Mouse (Mus musculus) liver, embryonic 11.5 days (tissue): Measurements from ENCODE around the gene Glrx2. TPM values are rescaled to one million over a fixed set of nuclear protein-coding genes. Genes with fewer than 3 reads are reported as not detected.
A peak's percentile ranks its signal among the peaks of the same experiment; 100 is the strongest.

Experiments used
- ATAC-seq: fragments of 200-750 bp; cut with Nextera tagmentation; replicated peaks from 2 replicates; pipeline ENCODE4 v1.8.0; 2017; ENCODE audit warnings: moderate number of reproducible peaks, mild to moderate bottlenecking, moderate TSS enrichment, moderate library complexity; ENCODE audit not compliant: low FRiP score
- DNase-seq: peaks from one replicate; pipeline ENCODE4 v3.0.0-alpha.2; 2017; ENCODE audit warnings: low spot score
- H3K27ac ChIP-seq: fragments of 300-500 bp; sonication (generic); 2 replicates; pipeline ENCODE4 v1.5.1; 2014; ENCODE audit warnings: mild to moderate bottlenecking, low read depth, low read length, control low read depth
- H3K27me3 ChIP-seq: fragments of 300-500 bp; sonication (generic); replicated peaks from 2 replicates; pipeline ENCODE4 v1.6.1; 2014; ENCODE audit warnings: low read length, mixed read lengths; ENCODE audit not compliant: control insufficient read depth, insufficient read depth
- H3K36me3 ChIP-seq: fragments of 300-500 bp; sonication (generic); 2 replicates; pipeline ENCODE4 v1.6.1; 2014; ENCODE audit warnings: mild to moderate bottlenecking, low read length, moderate library complexity, mixed read lengths; ENCODE audit not compliant: control insufficient read depth, insufficient read depth
- H3K4me1 ChIP-seq: fragments of 300-500 bp; sonication (generic); replicated peaks from 2 replicates; pipeline ENCODE4 v1.6.1; 2014; ENCODE audit warnings: low read length, mixed read lengths; ENCODE audit not compliant: control insufficient read depth, insufficient read depth
- H3K4me2 ChIP-seq: fragments of 300-500 bp; sonication (generic); 2 replicates; pipeline ENCODE4 v1.6.1; 2014; ENCODE audit warnings: mild to moderate bottlenecking, control low read depth, moderate library complexity
- H3K4me3 ChIP-seq: fragments of 300-500 bp; sonication (generic); 2 replicates; pipeline ENCODE4 v1.5.1; 2014; ENCODE audit warnings: low read depth, low read length, control low read depth
- H3K9ac ChIP-seq: fragments of 300-500 bp; sonication (generic); 2 replicates; pipeline ENCODE4 v1.6.1; 2014; ENCODE audit warnings: low read depth, low read length, control low read depth
- H3K9me3 ChIP-seq: fragments of 300-500 bp; sonication (generic); 2 replicates; pipeline ENCODE4 v1.6.1; 2016; ENCODE audit warnings: low read length, inconsistent platforms, mixed read lengths; ENCODE audit not compliant: control insufficient read depth
- WGBS: fragments of 180-500 bp; shearing (Covaris S2); extraction: QIAGEN DNeasy Blood & Tissue Kit; methylation state at CpG from one replicate; pipeline ENCODE4 v1.1.7; 2014; 5-methylcytosine and 5-hydroxymethylcytosine counted together
- polyA plus RNA-seq: library from polyadenylated mRNA; unstranded; fragments of >200 nt; fragmentation: Nextera tagmentation; extraction: Ambion mirVana; gene quantifications from 2 replicates; pipeline ENCODE4 v1.2.1, GENCODE M21; 2014

Gene Glrx2
- polyA plus RNA-seq, 1 experiment from 2014 or later: 72.9 TPM

GRCm38 (mm10) chr1:143708361-143708760 lies 7.8 kb upstream of the Glrx2 start:
- ATAC-seq (no peak), DNase-seq (no peak)
- H3K9me3 ChIP-seq: no peaks in the 10 kb centered on the region
- H3K4me1 ChIP-seq: no peaks in the 10 kb centered on the region
- H3K27me3 ChIP-seq: no peaks in the 10 kb centered on the region
- H3K27ac ChIP-seq: no peak overlapping the region
- H3K4me3 ChIP-seq: no peak overlapping the region
- 55% methylated on average over 6 of the region's 6 CpGs for WGBS
- no peak overlapping the region for H3K9ac ChIP-seq
- H3K36me3 ChIP-seq: no peaks in the 10 kb centered on the region
- H3K4me2 ChIP-seq: no peak overlapping the region

GRCm38 (mm10) chr1:143709966-143710626 lies 6.0 kb upstream of the Glrx2 start:
- DNase-seq (no peak), ATAC-seq (peak; percentile 41; the same call in 1 of the 2 replicates)
- WGBS: 68% methylated on average over 7 of the region's 7 CpGs
- H3K4me3 ChIP-seq: no peak overlapping the region
- no peak overlapping the region for H3K4me2 ChIP-seq
- H3K4me1 ChIP-seq: no peaks in the 10 kb centered on the region
- H3K27me3 ChIP-seq: no peaks in the 10 kb centered on the region
- H3K9me3 ChIP-seq: no peaks in the 10 kb centered on the region
- no peak overlapping the region for H3K27ac ChIP-seq
- H3K9ac ChIP-seq: no peak overlapping the region
- H3K36me3 ChIP-seq: no peaks in the 10 kb centered on the region

DNA sequence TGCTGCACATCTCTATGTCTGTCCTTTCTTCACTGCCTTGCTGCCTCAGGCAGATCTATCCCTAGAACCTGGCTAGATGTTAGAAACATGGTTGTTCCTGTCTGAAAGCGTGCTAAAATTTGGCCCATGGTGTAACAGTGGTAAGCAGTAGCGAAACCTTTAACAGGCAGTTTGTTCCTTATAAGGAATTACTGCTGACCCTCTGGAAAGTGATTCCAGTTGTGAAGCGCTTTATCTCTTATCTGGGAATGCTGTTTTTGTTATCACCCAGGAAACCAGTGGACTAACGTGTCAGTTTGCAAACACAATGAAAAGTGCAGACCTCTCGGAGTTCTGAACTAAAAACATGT lies 5.5 kb upstream of the Glrx2 start:
- H3K9me3 ChIP-seq: no peaks in the 10 kb centered on the region
- H3K4me2 ChIP-seq: no peak overlapping the region
- DNase-seq: no peak
- H3K27me3 ChIP-seq: no peaks in the 10 kb centered on the region
- WGBS: 49% methylated on average over 5 of the region's 5 CpGs
- H3K27ac ChIP-seq: no peak overlapping the region
- no peak for ATAC-seq
- no peaks in the 10 kb centered on the region for H3K4me1 ChIP-seq
- H3K4me3 ChIP-seq: no peak overlapping the region
- H3K36me3 ChIP-seq: no peaks in the 10 kb centered on the region
- H3K9ac ChIP-seq: no peak overlapping the region

GRCm38 (mm10) chr1:143724456-143725064 lies 8.4 kb downstream of the Glrx2 start:
- H3K9me3 ChIP-seq: no peaks in the 10 kb centered on the region
- no peak overlapping the region for H3K4me2 ChIP-seq
- H3K27me3 ChIP-seq: no peaks in the 10 kb centered on the region
- no peak overlapping the region for H3K9ac ChIP-seq
- H3K4me3 ChIP-seq: no peak overlapping the region
- H3K4me1 ChIP-seq: peaks cover 4% of the 10 kb centered on the region; the same call in 1 of the 2 replicates
- DNase-seq (no peak), ATAC-seq (peak; percentile 79)
- no peaks in the 10 kb centered on the region for H3K36me3 ChIP-seq
- no peak overlapping the region for H3K27ac ChIP-seq
- 51% methylated on average over 5 of the region's 5 CpGs for WGBS

- Histone ChIP-seq H3K36me3 (no peaks in the 10 kb centered on the region), H3K27ac (no peak overlapping the region), H3K9me3 (no peaks in the 10 kb centered on the region), H3K4me2 (no peak overlapping the region), H3K9ac (no peak overlapping the region), H3K4me3 (no peak overlapping the region), H3K27me3 (no peaks in the 10 kb centered on the region), H3K4me1 (peaks cover 4% of the 10 kb centered on the region; the same call in 1 of the 2 replicates)
- 55% methylated on average over 9 of the region's 9 CpGs for WGBS
- ATAC-seq: no peak
- DNase-seq: no peak
Measured at GRCm38 (mm10) chr1:143727701-143728445, 11.7 kb downstream of the Glrx2 start.

DNA sequence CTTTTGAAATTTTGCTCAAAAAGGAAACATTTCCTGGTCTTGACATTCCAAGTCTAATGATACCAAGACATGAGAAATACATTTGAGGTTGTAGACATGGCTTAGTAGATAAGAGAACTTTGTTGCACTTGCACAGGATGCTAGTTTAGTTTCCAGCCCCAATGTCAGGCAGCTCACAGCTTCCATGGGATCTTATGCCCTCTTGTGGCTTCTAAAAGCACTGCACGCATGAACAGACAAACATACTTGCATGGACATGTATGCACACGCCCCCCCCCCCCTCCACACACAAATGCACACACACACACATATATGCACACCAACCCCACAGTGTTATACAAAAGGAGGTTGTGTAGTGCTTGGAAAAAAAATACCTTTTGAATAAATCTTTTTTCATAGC lies 14.8 kb downstream of the Glrx2 start:
- 67% methylated on average over 2 of the region's 2 CpGs for WGBS
- ATAC-seq (peak; percentile 60; the same call in 1 of the 2 replicates), DNase-seq (no peak)
- H3K27me3 ChIP-seq: no peaks in the 10 kb centered on the region
- H3K9ac ChIP-seq: no peak overlapping the region
- no peak overlapping the region for H3K4me3 ChIP-seq
- no peaks in the 10 kb centered on the region for H3K4me1 ChIP-seq
- H3K4me2 ChIP-seq: no peak overlapping the region
- no peaks in the 10 kb centered on the region for H3K9me3 ChIP-seq
- H3K36me3 ChIP-seq: no peaks in the 10 kb centered on the region
- H3K27ac ChIP-seq: no peak overlapping the region

DNA sequence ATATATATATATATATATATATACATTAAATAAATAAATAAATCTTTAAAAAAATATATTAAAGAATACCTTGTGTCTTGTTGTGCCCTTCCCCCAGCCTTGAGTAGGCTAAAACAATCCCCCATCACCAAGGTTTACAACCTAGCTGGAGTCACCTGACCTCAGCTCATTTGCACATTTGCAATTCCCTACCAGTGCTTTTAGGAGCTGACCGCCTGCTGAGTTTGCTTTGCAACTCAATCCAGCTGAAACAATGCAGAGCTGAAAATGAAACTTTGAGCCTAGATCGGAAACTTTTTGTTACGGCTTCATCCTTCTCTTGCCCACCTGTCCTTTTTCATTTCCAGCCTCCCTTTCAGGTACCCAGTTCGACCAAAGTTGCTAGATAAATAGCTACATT lies 15.6 kb downstream of the Glrx2 start:
- H3K9me3 ChIP-seq: no peaks in the 10 kb centered on the region
- no peak overlapping the region for H3K9ac ChIP-seq
- WGBS: 54% methylated on average over 4 of the region's 4 CpGs
- ATAC-seq (no peak), DNase-seq (no peak)
- H3K36me3 ChIP-seq: no peaks in the 10 kb centered on the region
- H3K4me3 ChIP-seq: no peak overlapping the region
- no peaks in the 10 kb centered on the region for H3K4me1 ChIP-seq
- H3K27me3 ChIP-seq: no peaks in the 10 kb centered on the region
- H3K4me2 ChIP-seq: no peak overlapping the region
- no peak overlapping the region for H3K27ac ChIP-seq

GRCm38 (mm10) chr1:143733914-143734410 lies 17.8 kb downstream of the Glrx2 start:
- WGBS: 81% methylated on average over 5 of the region's 5 CpGs
- Histone ChIP-seq H3K27ac (no peak overlapping the region), H3K9me3 (no peaks in the 10 kb centered on the region), H3K4me3 (no peak overlapping the region), H3K4me1 (no peaks in the 10 kb centered on the region), H3K36me3 (no peaks in the 10 kb centered on the region), H3K27me3 (no peaks in the 10 kb centered on the region), H3K4me2 (no peak overlapping the region), H3K9ac (no peak overlapping the region)
- ATAC-seq (no peak), DNase-seq (no peak)
